Mouse (Mus musculus) cerebellum, adult (tissue): Measurements from ENCODE around the gene Msh4.
"Not testable (repeated sequence)": the region's sequence is repeated elsewhere in the genome, so short reads cannot be mapped to it uniquely, and the experiment has no call there.

Source experiments
- ATAC-seq: cut with Nextera tagmentation; 2 replicates; pipeline ENCODE4 v1.9.2; 2017; ENCODE audit warnings: mild to moderate bottlenecking, moderate library complexity, mixed read lengths; ENCODE audit not compliant: insufficient number of reproducible peaks, low FRiP score, low TSS enrichment

The Msh4 gene

DNA sequence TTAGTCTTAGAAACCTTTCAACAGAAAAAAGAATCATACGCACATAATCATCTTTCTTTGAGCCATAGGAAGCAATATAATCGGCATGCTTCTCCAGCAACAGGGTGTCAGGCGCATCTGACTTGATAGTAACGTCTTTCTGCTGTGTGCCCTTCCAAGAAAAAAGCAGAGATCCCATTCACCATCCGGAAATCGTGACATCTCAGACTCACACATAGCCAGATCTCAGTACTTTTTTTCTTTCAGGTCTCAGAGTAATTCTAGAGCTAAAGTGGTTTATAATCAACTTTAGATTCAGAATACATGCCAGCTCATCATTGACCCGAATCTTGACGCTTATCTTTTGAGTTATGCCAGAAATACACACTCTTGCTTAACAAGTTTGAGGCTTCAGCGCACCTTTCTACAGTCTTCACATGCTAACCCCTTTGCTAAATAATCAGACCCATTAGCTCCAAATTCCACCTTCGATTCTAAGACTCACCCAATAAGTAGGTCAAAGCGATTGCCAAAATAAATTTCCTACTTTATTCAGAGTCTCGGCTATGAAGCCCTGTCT lies 6.0 kb upstream of the Msh4 start:
- no peak for ATAC-seq

GRCm38 (mm10) chr3:153911197-153911881 lies 5.4 kb upstream of the Msh4 start:
- ATAC-seq, result no peak

DNA sequence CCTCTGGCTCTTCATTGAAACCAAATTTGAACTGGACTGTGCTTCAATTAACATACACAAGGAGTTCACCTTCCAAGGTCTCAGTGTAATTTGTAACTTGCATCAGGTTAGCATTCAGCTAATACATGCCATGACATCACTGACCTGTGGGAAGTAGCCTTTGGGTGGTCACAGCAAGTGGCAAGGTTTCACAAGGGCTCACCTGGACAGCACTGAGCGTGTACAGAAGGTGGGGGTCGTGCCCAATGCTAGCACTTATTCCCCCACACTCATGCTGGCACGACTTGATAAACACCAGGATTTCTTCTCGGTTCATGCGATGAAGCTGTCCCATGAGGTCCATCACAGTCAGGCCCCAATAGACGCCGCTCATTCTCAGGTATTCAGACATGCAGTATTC lies 4.6 kb upstream of the Msh4 start:
- no peak for ATAC-seq

- ATAC-seq, result no peak
These were observed 3.0 kb upstream of the Msh4 start for GRCm38 (mm10) chr3:153908919-153909318.

- ATAC-seq, result no peak
These were observed 445 bp downstream of the Msh4 start for GRCm38 (mm10) chr3:153905251-153906135.

- peak; percentile 64; the same call in 1 of the 2 replicates for ATAC-seq
These were observed 1.4 kb downstream of the Msh4 start for GRCm38 (mm10) chr3:153904586-153904985.

DNA sequence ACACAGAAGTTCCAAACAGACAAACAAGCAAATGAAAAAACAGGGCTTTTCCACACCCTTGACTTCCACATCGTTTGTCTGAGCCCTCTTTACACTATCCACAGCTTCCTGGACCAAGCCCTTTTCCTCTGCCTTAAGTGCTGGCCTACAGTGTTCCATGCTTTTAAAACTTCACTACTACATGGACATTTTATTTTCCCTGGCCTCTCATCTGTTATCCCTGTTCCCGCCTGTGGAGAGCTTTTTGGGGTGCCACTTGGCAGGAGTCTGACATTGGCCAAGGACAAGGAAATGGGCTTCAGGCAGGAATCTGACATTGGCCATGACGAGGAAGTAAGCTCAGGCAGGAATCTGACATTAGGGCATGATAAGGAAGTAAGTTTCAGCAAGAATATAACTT lies 3.3 kb downstream of the Msh4 start:
- no peak for ATAC-seq

DNA sequence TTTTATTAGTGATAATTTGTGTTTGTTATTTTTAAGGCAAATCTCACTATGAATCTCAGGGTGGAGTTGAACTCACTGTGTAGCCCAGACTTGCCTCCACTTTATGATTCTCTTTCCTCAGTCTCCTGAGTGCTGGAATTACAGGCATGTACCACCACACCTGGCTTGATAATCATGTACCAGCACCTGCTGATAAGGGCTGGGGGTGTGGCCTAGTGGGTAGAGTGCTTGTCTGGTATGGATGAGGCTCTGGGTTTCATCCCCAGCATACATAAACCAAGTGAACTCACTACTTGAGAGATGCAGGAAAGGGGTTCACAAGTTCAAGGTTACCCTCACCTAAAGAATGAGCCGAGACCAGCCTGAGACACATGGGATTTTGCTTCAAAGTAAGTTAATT lies 4.0 kb downstream of the Msh4 start:
- no peak for ATAC-seq

DNA sequence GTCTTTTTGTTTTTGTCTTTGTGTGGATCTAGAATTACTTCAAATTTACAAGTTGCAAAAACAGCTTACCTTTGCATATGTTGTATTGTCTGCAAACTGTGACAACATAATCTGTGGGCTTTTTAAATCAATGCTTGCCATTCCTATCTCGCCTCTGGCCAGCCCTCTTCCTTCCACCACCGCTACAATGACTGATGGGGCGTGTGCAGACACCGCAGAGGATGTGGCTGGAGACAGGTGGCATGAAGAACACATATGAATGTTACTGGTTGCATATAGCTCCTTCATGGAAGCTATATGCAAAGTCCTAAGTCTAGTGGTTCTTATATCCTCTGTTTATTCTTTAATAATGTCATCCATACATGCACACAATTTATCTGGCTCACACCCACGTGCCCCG lies 8.7 kb downstream of the Msh4 start:
- no peak for ATAC-seq

DNA sequence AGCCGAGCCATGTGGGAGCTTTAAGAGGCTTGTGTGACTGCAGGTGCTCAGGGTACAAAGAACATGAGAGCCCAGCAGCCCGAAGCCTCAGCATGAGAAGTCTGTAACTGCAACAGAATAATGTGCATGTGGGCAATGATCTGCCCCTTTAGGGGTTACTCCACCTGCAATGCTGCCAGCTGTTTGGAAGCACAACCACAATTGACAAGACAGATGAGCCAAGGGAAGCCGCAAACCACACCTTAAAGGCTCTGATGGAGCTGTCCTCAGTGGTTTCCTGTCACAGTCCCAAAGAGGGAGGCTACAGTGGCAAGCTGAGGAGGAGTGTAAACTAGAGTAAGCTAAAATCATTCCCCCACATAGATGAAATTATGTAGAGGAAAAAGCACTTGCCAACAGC lies 10.5 kb downstream of the Msh4 start:
- no peak for ATAC-seq

DNA sequence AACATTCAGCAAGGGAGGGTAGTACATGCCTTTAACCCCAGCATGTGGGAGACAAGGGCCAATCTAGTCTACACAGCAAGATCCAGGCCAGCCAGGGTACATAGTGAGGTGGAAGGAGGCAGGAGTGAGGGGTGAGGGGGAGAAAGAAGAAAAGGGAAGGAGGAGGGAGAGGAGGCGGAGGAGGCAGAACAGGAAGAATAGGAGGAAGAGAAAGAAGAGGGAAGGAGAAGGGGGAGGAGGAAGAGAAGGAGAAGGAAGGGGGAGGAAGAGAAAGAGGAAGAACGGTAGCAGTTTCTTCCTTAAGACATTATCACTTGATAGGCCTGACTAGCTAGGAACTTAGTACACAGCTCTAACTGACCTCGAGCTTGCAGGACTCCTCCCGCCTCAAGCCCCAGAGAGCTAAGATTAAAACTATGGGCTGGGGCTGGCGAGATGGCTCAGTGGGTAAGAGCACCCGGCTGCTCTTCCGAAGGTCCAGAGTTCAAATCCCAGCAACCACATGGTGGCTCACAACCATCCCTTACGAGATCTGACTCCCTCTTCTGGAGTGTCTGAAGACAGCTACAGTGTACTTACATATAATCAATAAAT lies 16.7 kb downstream of the Msh4 start:
- ATAC-seq, result no peak

DNA sequence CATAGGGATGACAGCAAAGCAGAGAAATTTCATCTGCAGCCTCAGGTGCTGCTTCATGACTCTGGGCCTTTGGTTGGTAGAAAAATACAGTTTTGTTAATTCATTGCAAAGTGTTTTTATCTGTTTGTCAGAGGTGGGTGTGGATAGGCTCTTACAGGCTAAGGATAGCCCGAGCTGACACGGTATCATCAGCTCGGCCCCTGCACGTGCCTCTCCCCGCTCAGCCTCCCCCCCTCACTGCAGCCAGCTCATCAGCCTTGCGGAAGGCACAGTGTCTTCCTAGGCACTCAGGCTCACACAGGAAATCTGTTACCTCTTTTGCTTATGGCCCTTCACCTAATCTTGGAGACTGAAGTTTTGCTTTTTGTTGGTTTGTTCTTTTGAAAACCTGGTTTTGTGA lies 17.8 kb downstream of the Msh4 start:
- no peak for ATAC-seq

- no peak for ATAC-seq
These were observed 19.6 kb downstream of the Msh4 start for GRCm38 (mm10) chr3:153886296-153886695.

DNA sequence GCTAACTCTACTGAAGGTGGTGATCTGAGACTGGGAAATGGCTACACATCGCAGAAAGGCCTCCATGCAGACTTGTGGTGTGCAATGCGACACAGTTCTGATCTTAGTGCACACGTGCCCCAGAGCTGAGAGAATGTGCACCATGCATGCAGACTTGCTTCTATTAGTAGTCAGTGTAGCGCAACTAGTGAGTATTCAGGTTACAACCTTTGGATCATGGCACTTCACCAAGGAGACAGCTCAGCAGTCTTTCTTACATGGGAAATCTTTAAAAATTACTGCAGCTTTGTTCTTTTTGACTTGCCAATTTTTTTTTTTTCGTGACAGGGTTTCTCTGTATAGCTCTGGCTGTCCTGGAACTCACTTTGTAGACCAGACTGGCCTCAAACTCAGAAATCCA lies 34.5 kb downstream of the Msh4 start:
- ATAC-seq, result no peak

DNA sequence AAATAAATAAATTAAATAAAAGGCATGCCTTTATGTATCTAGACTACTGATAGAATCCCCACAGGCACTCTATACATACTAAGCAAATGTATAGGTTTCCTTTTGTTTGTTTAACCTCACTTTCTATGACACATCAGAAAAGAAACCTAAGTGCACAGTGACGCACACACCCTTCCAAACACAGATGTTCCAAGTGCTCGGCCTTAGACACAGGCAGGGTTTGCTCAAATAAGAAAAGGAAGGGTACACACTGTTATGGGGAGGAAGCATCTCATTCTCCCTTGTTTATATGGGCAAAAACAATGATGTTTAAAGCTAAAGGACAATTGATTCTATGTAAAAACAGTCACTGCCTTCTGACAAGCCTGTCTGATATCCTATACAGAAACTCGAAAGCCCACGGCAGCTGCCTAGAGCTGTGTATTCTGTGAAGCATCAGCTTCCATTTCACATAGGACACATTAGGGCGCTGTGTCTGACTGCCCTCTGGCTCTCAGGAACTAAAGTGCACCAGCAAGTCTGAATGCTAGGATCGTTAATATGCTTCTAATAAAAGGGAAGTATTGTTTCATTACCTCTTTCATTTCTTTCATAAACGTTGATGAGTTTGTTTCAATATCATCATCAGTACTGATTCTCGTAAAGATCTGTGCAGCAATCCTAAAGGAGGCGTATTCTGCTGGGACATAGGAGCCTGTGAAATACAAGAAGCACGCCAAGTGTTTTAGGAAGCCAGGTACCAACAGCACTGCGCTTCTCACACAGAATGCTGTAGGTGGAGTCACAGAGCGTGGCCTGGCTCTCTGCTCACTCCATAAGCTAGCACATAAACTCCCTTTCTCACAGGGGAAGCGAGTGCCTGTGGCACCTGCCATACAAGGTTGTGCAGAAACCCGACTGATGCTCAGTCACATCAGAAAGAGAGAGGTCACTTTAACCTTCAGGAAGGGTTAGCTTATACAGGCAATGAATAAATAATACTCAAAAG lies 38.5 kb downstream of the Msh4 start:
- peak; percentile 82 for ATAC-seq

DNA sequence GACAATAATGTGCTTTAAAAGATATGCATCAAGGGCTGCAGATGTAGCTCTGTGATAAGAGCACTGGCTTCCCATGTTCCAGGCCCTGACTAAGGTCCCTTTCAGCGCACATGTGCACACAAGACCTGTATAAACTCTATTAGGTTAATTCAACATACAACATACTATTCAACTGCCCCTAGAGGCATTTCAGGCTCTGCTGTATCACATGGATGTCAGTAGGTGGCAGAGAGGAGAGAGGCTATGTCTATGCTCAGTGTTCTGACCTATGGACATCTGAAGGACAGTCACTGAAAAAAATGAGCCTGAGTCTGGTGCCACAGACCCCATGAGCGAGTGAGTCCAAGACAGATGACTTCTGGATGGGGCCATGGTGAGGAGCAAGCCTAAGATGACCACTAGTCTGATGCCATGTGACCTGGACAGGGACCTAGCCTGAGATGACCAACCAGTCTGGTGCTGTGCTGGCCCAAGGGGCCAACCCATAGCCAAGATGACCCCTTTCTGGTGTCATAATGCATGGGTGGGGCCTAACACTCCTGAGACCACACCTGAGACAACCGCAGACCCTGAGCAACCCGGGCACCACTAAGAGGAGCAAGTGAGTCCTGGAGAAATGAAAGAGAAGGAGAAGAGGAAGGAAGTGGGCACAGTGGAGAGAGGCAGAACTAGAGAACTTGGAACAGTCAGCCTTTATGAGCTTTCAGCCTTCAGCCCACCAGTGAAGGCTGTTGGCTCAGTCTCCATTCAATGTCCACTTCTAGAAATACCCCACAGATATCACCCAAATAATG lies 41.1 kb downstream of the Msh4 start:
- no peak for ATAC-seq

- no peak for ATAC-seq
These were observed 42.1 kb downstream of the Msh4 start for GRCm38 (mm10) chr3:153863816-153864215.

DNA sequence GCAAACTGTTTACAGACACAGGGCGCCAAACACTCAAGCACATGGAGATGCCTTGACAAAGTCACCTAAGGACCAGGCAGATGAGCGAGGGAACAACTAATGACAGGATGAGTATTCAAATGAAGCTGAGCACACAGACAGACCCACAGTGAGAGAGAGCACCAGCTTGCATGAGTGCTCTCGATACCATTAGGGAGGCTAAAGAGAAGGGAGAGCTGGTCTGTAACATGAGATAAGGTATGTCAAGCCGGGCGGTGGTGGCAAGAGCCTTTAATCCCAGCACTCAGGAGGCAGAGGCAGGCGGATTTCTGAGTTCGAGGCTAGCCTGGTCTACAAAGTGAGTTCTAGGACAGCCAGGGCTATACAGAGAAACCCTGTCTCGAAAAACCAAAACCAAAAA lies 45.5 kb downstream of the Msh4 start:
- ATAC-seq, result not testable (repeated sequence)

DNA sequence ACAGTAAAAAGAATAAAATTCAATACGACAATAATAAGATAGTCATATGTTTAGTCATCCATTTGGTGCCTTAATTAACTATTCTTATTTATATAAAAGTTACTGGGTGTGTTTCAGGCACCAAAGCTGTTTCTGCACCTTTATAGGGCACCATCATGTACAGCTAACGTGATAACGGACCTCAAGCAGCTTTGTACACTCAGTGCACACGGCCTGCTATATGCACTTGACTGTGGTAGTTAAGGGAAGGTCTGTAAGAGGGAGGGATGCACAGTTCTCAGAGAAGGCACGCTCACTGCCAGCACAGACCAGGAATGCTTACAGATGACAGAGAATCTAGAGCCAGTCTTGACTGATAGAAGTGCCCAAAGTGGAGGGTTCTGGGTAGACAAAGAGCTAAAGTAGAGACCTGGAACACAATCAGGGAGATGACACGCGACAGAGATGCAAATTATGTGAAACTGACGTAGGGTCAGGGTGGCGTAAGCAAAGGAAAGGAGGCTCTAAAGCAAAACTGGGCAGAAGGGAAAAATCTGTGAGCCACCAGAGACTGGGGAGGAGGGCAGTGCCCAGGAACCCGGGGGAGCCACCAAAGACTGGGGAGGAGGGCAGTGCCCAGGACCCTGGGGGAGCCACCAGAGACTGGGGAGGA lies 47.5 kb downstream of the Msh4 start:
- no peak for ATAC-seq
